Mouse (Mus musculus): ENCODE measurements around the gene Cdh6. TPM values are rescaled to one million over a fixed set of nuclear protein-coding genes. Genes with fewer than 3 reads are reported as not detected.
A peak's percentile ranks its signal among the peaks of the same experiment; 100 is the strongest.

Gene Cdh6
- polyA plus RNA-seq, 1 experiment from 2014 or later = 31.2 TPM

DNA sequence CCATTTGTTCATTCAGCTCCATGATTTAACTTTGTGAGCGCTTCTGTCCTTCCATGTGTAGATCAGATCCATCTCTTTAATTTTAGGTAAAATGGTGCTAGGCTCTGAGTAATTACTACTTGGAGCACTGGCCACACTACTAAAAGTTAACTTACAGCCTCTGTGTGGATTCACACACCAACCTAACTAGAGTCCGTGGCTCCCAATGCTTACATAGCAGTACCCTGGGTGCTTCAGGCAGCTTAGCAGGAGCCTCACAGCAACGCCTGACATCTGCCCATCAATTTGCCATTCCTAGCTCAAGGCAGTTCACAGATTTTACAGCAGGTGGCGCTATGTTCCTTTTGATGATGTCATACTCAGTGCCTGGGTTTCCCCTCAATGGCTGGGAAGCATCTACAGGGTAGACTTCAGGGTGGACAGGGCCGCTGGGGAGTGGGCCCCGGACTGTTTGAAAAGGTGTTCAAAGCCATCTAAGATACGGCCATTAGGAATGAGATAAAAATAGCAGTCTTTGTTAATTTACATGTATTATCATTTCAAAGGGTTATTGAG, 84.9 kb downstream of the Cdh6 start:
- Histone ChIP-seq H3K4me2 (no peak overlapping the region), H3K9me3 (replicated peaks) (no peaks in the 10 kb centered on the region), H3K9ac (no peak overlapping the region), H3K27me3 (no peaks in the 10 kb centered on the region), H3K4me1 (no peaks in the 10 kb centered on the region), H3K27ac (no peak overlapping the region), H3K4me3 (replicated peaks) (no peak overlapping the region), H3K36me3 (0 out of 2 replicates have a peak, but pooled peaks cover 3% of the 10 kb centered on the region)
- WGBS = 59% methylated on average over 7 of the region's 7 CpGs
- ATAC-seq (replicated peaks; ENCODE audit: low FRiP score) = peak; percentile 67

DNA sequence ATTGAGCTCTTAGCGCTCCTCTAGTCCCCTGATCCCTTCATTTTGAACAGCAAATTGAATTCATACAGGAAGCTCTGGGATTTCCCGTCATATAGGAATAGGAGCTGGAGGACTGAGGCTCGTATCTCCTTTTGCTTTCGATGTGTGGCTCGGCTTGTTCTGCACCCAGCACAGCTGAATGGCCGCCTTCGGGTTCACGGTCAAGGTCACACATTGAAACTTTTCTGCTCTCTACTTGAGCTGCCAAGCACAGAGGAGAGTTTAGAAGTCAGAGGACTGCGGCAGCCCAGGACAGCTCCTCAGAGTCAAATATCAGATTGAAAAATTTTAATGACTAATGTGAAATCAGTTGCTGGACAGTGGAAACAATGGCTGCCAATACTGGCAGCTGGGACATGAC, 88.7 kb downstream of the Cdh6 start:
- no peak for ATAC-seq (replicated peaks; ENCODE audit: low FRiP score)

DNA sequence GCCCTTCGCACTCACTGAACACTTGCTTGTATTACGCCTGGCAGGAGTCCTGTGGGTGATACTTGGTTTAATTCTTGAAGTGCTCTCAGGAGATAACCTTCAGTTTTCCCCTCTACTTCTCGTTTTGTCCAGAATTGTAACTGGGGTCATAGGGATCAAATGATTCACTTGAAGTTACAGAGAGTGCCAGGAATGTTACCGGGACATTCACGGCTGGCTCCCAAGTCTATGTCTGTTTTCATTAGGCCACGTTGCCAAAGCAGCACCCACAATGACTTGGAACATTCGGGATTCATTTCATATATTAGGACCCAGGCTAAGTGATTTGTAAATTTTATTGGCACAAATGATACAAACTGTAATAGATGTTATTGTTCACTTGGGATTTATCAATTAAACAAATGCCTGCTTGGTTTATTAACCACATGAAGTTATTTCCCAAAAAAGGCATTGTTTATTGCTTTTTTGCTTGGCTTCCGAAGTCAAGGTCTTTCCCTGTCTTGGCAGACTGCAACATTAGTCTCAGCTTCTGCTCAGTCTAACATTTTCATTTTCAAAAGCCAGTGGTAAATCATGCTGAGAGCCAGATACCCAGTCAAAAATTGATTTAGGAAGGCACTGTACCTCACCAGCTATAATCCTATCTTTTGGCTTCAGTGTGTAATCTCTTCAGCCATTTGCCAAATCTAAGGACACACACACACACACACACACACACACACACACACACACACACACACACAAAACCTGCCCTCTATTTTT, 96.4 kb downstream of the Cdh6 start:
- Histone ChIP-seq H3K27me3 (no peaks in the 10 kb centered on the region), H3K9ac (no peak overlapping the region), H3K27ac (no peak overlapping the region), H3K36me3 (no peaks in the 10 kb centered on the region), H3K4me1 (no peaks in the 10 kb centered on the region), H3K4me2 (no peak overlapping the region), H3K9me3 (replicated peaks) (no peaks in the 10 kb centered on the region), H3K4me3 (replicated peaks) (no peak overlapping the region)
- WGBS = 72% methylated on average over 8 of the region's 8 CpGs
- no peak for ATAC-seq (replicated peaks; ENCODE audit: low FRiP score)

More for the DNA sequence above, 88.7 kb downstream of the Cdh6 start:
- Histone ChIP-seq H3K4me1 (no peaks in the 10 kb centered on the region), H3K9me3 (replicated peaks) (no peaks in the 10 kb centered on the region), H3K27ac (no peak overlapping the region), H3K36me3 (0 out of 2 replicates have a peak, but pooled peaks cover 3% of the 10 kb centered on the region), H3K27me3 (no peaks in the 10 kb centered on the region), H3K4me3 (replicated peaks) (no peak overlapping the region), H3K4me2 (no peak overlapping the region), H3K9ac (no peak overlapping the region)
- 70% methylated on average over 9 of the region's 9 CpGs for WGBS

DNA sequence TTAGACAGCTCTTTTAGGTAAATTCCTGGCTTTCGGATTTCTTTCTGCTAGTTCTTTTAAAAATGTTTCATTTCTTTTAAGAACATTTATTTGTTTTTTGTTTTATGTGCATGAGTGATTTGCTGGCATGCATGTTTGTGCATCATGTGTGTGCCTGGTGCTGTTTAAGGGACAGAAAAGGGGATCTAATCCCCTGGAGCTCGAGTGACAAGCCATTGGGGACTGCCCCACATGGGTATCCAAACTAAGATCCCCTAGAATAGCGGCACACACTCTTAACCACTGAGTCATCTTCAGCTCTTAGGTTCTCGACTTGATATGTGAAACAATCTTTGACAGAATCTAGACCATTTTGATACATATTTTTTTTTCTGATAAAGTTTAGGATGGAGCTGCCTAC, 99.4 kb downstream of the Cdh6 start:
- WGBS = 65% methylated on average over 4 of the region's 4 CpGs
- Histone ChIP-seq H3K9ac (no peak overlapping the region), H3K27ac (no peak overlapping the region), H3K4me1 (no peaks in the 10 kb centered on the region), H3K9me3 (replicated peaks) (no peaks in the 10 kb centered on the region), H3K36me3 (no peaks in the 10 kb centered on the region), H3K4me2 (no peak overlapping the region), H3K27me3 (no peaks in the 10 kb centered on the region), H3K4me3 (replicated peaks) (no peak overlapping the region)
- ATAC-seq (replicated peaks; ENCODE audit: low FRiP score) = no peak

DNA sequence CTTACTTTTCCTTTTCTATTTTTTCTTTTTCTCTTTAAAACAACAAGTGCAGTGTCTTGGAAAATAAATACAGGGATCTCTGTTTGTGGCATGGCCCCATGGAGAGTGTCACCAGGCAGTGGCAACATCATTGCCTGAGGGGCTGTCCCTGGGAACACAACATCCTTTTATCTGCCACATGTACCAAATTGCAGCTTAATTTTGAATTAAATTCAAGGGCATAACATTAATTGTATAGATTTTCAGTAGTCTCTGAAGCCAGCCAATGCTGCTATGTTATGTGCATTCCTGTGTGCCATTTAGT, 105.3 kb downstream of the Cdh6 start:
- no peak overlapping the region for H3K27ac ChIP-seq
- ATAC-seq (replicated peaks; ENCODE audit: low FRiP score) = no peak
- peak overlapping the region; percentile 38; the same call in 1 of the 2 replicates for H3K4me3 ChIP-seq (replicated peaks)
- peaks cover 27% of the 10 kb centered on the region for H3K4me1 ChIP-seq
- no peaks in the 10 kb centered on the region for H3K27me3 ChIP-seq
- H3K36me3 ChIP-seq = no peaks in the 10 kb centered on the region
- H3K9me3 ChIP-seq (replicated peaks) = no peaks in the 10 kb centered on the region
- H3K4me2 ChIP-seq = peak overlapping the region; percentile 63
- H3K9ac ChIP-seq = 0 out of 2 replicates have a peak overlapping the region, but pooled peaks have one; percentile 4

DNA sequence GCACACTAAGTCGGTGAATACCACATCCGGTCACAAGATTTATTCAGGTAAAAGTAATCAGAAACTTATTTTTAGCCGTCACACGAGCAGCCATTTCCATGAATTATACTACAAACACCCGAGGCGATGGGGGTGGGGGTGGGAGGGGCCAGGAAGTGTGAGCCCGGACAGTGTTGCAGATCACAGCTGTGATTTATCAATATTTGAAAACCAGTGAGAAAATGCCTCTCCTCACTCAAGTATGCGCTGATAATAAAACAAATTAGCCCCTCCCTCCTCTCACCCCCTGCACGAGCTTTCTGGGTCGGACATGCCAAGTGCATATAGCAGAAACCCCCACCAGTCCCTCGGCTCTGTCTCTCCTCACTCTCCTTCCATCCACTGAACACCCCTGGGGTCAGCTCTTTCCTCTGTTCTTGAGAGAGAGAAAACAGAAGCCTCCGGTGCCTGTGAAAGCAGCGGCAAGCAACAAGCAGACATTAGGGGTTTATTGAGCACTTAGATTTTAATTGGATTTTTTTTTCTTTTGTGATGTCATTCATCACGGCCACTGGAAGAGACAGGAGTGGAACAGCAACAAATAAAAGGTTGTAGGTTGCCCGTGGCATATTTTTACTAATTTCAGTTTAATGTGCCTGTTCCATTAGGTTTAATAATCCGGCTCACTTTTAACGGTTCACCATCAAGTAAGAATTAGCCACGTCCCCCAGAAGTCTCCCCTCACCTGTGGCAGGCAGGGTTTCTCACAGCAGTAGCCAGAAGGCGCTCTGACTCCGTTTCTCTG, 105.9 kb downstream of the Cdh6 start:
- 0 out of 2 replicates have a peak overlapping the region, but pooled peaks have one; percentile 4 for H3K9ac ChIP-seq
- H3K27ac ChIP-seq = peak overlapping the region; percentile 1; the same call in 1 of the 2 replicates
- peaks cover 27% of the 10 kb centered on the region for H3K4me1 ChIP-seq
- 13% methylated on average over 20 of the region's 20 CpGs for WGBS
- H3K36me3 ChIP-seq = no peaks in the 10 kb centered on the region
- peak; percentile 65 for ATAC-seq (replicated peaks; ENCODE audit: low FRiP score)
- no peaks in the 10 kb centered on the region for H3K27me3 ChIP-seq
- H3K4me3 ChIP-seq (replicated peaks) = peak overlapping the region; percentile 38
- peak overlapping the region; percentile 63 for H3K4me2 ChIP-seq
- no peaks in the 10 kb centered on the region for H3K9me3 ChIP-seq (replicated peaks)

DNA sequence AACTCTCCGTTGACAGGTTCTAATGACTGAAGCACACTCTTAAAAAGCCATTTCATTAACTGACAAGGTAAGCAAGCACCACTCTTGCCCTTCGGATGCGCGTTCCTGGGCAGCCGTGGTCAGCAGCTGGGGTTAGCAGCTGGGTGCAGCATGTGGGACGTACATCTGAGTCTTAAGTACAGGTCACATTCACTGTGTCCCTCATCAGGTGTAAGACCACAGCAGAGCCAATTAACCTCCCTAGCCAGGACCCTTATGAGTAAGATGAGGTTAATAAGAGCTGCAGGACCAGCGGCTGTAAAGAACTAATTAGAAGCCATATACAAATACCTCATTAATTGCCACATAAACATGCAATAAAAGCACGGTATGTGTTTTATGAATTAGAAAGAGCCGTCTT, 106.7 kb downstream of the Cdh6 start:
- H3K4me3 ChIP-seq (replicated peaks) = no peak overlapping the region
- H3K9ac ChIP-seq = no peak overlapping the region
- H3K36me3 ChIP-seq = no peaks in the 10 kb centered on the region
- peak overlapping the region; percentile 63 for H3K4me2 ChIP-seq
- no peak; the same call in 1 of the 2 replicates for ATAC-seq (replicated peaks; ENCODE audit: low FRiP score)
- H3K4me1 ChIP-seq = peaks cover 27% of the 10 kb centered on the region
- H3K27me3 ChIP-seq = no peaks in the 10 kb centered on the region
- H3K27ac ChIP-seq = peak overlapping the region; percentile 1; the same call in 1 of the 2 replicates
- H3K9me3 ChIP-seq (replicated peaks) = no peaks in the 10 kb centered on the region
- WGBS = 28% methylated on average over 9 of the region's 9 CpGs

DNA sequence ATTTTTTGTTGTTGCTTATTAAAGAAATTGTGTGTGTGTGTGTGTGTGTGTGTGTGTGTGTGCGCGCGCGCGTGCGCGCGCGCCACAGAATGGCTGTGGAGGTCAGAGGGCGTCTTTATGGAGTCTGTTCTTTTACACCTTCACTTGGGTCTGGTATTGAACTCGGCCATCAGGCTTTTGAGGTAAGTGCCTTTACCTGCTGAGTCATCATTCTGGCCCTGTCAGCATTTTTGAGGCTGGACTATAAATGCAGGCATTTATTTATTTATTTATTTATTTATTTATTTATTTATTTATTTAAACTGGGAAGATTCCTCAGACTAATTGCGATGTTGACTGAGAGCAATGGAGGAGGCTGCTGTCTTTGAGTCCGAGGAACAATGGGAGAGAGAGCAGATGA, 109.8 kb downstream of the Cdh6 start:
- 92% methylated on average over 13 of the region's 13 CpGs for WGBS
- H3K4me2 ChIP-seq = no peak overlapping the region
- peaks cover 27% of the 10 kb centered on the region for H3K4me1 ChIP-seq
- no peaks in the 10 kb centered on the region for H3K27me3 ChIP-seq
- no peaks in the 10 kb centered on the region for H3K9me3 ChIP-seq (replicated peaks)
- no peak for ATAC-seq (replicated peaks; ENCODE audit: low FRiP score)
- H3K4me3 ChIP-seq (replicated peaks) = no peak overlapping the region
- H3K27ac ChIP-seq = no peak overlapping the region
- peaks cover 12% of the 10 kb centered on the region; the same call in 1 of the 2 replicates for H3K36me3 ChIP-seq
- no peak overlapping the region for H3K9ac ChIP-seq

DNA sequence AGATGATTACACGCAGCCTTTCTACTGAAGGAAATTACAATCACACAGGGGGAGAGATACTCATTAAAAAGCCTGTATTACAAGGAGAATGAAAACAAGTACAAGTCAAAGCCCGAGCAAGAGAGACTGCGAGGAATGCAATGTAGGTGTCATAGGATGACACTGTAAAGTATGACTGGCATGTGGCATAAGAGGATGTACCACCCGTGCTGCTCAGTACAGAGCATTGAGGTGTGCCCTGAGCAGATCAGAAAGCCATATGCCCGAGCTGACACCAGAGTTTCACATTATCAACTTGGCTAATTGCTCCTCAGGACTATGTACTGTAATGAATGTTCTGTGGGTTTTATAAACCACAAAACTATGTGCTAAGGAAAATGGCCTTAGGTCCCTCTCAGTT, 115.7 kb downstream of the Cdh6 start:
- Histone ChIP-seq H3K4me2 (no peak overlapping the region), H3K9ac (no peak overlapping the region), H3K27me3 (no peaks in the 10 kb centered on the region), H3K4me3 (replicated peaks) (no peak overlapping the region), H3K27ac (no peak overlapping the region), H3K9me3 (replicated peaks) (no peaks in the 10 kb centered on the region), H3K36me3 (peaks cover 22% of the 10 kb centered on the region), H3K4me1 (no peaks in the 10 kb centered on the region)
- no peak for ATAC-seq (replicated peaks; ENCODE audit: low FRiP score)
- 85% methylated on average over 5 of the region's 5 CpGs for WGBS

DNA sequence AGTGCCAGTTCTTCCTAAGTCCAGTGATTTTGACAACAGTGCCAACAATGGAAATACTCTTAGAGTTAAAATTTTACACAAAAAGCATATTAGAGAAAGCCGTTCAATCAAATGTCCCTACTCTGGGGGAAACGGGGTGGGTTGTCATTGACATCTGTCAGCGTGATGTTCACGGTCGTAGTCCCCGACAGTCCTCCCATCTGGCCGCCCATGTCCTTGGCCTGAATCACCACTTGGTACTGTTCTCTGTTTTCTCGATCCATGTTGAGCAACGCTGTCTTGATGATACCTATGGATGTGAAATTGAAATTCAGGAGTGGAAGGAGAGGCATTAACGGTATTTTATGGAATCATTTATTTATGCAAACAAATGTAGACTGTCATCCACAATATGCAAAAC, 116.2 kb downstream of the Cdh6 start:
- no peaks in the 10 kb centered on the region for H3K4me1 ChIP-seq
- H3K27ac ChIP-seq = no peak overlapping the region
- H3K4me2 ChIP-seq = no peak overlapping the region
- H3K9me3 ChIP-seq (replicated peaks) = no peaks in the 10 kb centered on the region
- WGBS = 94% methylated on average over 10 of the region's 10 CpGs
- no peak overlapping the region for H3K9ac ChIP-seq
- peaks cover 26% of the 10 kb centered on the region for H3K36me3 ChIP-seq
- no peak overlapping the region for H3K4me3 ChIP-seq (replicated peaks)
- no peak for ATAC-seq (replicated peaks; ENCODE audit: low FRiP score)
- H3K27me3 ChIP-seq = no peaks in the 10 kb centered on the region

DNA sequence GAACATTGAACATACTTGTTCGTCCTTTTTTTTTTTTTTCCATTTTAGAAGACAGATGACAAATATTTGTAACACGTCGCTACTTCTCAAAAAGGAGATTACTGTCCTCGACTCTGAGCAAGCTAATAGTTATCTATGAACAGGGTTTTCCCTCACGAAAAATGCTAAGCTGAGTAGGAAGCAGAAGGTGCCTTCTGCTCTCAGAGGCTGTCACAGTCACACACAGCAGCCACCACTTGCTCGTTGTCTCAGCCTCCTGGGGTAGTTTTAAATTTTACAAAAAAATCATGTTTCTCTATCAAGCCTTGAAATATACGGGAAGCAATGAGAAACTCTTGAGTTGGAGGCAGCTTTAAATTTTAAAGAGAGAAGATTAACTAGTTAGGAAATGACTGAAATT, 125.6 kb downstream of the Cdh6 start:
- no peak for ATAC-seq (replicated peaks; ENCODE audit: low FRiP score)
- Histone ChIP-seq H3K9me3 (replicated peaks) (no peaks in the 10 kb centered on the region), H3K27me3 (no peaks in the 10 kb centered on the region), H3K27ac (no peak overlapping the region), H3K9ac (no peak overlapping the region), H3K4me1 (no peaks in the 10 kb centered on the region), H3K36me3 (peaks cover 17% of the 10 kb centered on the region), H3K4me2 (no peak overlapping the region), H3K4me3 (replicated peaks) (no peak overlapping the region)
- WGBS = 86% methylated on average over 7 of the region's 7 CpGs

DNA sequence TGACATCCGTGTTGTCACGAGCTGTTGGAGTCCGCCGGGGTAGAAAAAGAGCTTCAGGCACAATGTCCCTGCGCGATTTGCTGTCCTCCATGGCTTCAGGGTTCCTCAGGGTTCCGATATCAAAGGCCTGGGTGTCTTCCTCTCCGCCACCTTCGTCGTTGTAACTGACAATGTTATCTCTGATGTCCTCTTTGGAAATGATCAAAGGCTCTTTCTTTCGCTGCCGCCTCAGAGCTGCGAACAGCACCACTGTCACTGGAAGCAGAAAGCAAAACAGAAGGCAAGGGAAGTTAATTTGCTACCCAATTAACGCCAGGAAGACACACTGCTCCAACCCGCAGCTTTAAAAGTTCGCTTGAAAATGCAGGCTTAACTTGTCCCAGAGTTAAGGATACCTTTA, 139.0 kb downstream of the Cdh6 start:
- Histone ChIP-seq H3K4me2 (peak overlapping the region; percentile 37), H3K4me1 (peaks cover 2% of the 10 kb centered on the region; the same call in 1 of the 2 replicates), H3K9ac (no peak overlapping the region), H3K27me3 (no peaks in the 10 kb centered on the region), H3K4me3 (replicated peaks) (no peak overlapping the region), H3K27ac (no peak overlapping the region), H3K9me3 (replicated peaks) (no peaks in the 10 kb centered on the region), H3K36me3 (peaks cover 6% of the 10 kb centered on the region; the same call in 1 of the 2 replicates)
- ATAC-seq (replicated peaks; ENCODE audit: low FRiP score) = no peak
- WGBS = 23% methylated on average over 16 of the region's 16 CpGs

Measured in kidney, embryonic 15.5 days (tissue).